Mouse (Mus musculus) kidney, postnatal 0 days (tissue): Measurements from ENCODE around the gene 4930469K13Rik. TPM values are rescaled to one million over a fixed set of nuclear protein-coding genes. Genes with fewer than 3 reads are reported as not detected.
A peak's percentile ranks its signal among the peaks of the same experiment; 100 is the strongest.

ENCODE experiments used
- ATAC-seq: fragments of 200-750 bp; cut with Nextera tagmentation; replicated peaks from 2 replicates; pipeline ENCODE4 v1.8.0; 2017; ENCODE audit warnings: low read depth, moderate number of reproducible peaks, moderate TSS enrichment, moderate library complexity; ENCODE audit not compliant: low FRiP score
- DNase-seq: peaks from one replicate; pipeline ENCODE4 v3.0.0-alpha.2; 2016; ENCODE audit warnings: low spot score
- H3K27ac ChIP-seq: fragments of 300-500 bp; sonication (generic); 2 replicates; pipeline ENCODE4 v1.5.1; 2014; ENCODE audit warnings: mild to moderate bottlenecking
- H3K27me3 ChIP-seq: fragments of 300-500 bp; sonication (generic); 2 replicates; pipeline ENCODE4 v1.6.1; 2014; ENCODE audit warnings: low read length, mixed read lengths; ENCODE audit not compliant: insufficient read depth
- H3K36me3 ChIP-seq: fragments of 300-500 bp; sonication (generic); 2 replicates; pipeline ENCODE4 v1.6.1; 2014; ENCODE audit warnings: low read length, mixed read lengths; ENCODE audit not compliant: insufficient read depth
- H3K4me1 ChIP-seq: fragments of 300-500 bp; sonication (generic); replicated peaks from 2 replicates; pipeline ENCODE4 v1.6.1; 2014; ENCODE audit warnings: antibody characterized with exemption, low read length, mixed read lengths; ENCODE audit not compliant: insufficient read depth
- H3K4me2 ChIP-seq: fragments of 300-500 bp; sonication (generic); 2 replicates; pipeline ENCODE4 v1.6.1; 2014; ENCODE audit warnings: mild to moderate bottlenecking, low read length, moderate library complexity, mixed read lengths
- H3K4me3 ChIP-seq: fragments of 300-500 bp; sonication (generic); replicated peaks from 2 replicates; pipeline ENCODE4 v1.5.1; 2014; ENCODE audit warnings: low read depth, low read length
- H3K9ac ChIP-seq: fragments of 300-500 bp; sonication (generic); 2 replicates; pipeline ENCODE4 v1.6.1; 2014; ENCODE audit warnings: low read depth, low read length
- H3K9me3 ChIP-seq: fragments of 300-500 bp; sonication (generic); replicated peaks from 2 replicates; pipeline ENCODE4 v1.6.1; 2016; ENCODE audit warnings: low read length, inconsistent platforms, mixed read lengths
- CTCF ChIP-seq: IDR thresholded peaks from 2 replicates; pipeline ENCODE4 v1.5.1; 2016; ENCODE audit warnings: antibody characterized with exemption, low read depth, mild to moderate bottlenecking, moderate library complexity
- WGBS: fragments of 180-500 bp; shearing (Covaris S2); extraction: QIAGEN DNeasy Blood & Tissue Kit; methylation state at CpG from one replicate; pipeline ENCODE4 v1.1.7; 2014; 5-methylcytosine and 5-hydroxymethylcytosine counted together
- polyA plus RNA-seq: library from polyadenylated mRNA; unstranded; fragments of >200 nt; fragmentation: Nextera tagmentation; extraction: Ambion mirVana; gene quantifications from 2 replicates; pipeline ENCODE4 v1.2.1, GENCODE M21; 2015

The 4930469K13Rik gene
- polyA plus RNA-seq, 1 experiment from 2014 or later: not detected

DNA sequence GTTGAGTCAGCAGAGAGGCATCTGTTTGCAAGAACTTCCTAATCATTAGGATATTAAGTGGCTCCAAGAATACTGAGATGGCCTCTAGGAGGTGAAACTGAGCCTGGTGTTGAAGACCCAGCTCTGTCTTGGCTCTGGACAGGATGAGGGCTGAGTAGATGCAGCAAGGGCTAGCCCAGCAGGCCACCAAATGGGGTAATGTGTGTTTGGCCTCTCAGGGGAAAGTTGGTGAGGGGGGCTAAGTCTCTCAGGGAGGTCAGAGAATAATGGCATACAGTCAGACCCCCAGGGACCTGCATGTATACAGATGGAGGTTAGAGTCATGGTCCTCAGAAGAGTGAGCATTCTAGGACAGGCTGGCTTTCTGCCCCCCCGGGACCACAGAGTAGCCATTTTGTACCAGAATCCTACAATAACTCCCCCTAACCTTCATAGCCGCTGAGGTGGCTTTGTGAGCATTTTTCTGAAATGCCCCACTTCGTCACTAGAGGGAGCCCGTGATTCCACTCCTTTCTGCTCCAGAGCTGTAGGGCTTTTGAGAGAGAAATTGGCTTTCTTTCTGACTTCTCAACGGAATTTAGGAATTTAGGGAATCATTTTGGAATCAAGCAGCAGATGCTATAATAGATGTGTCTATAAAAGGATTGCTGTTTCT lies 96.3 kb downstream of the 4930469K13Rik start:
- Histone ChIP-seq H3K4me3 (no peak overlapping the region), H3K9me3 (no peaks in the 10 kb centered on the region), H3K4me2 (no peak overlapping the region), H3K36me3 (no peaks in the 10 kb centered on the region), H3K27ac (no peak overlapping the region), H3K9ac (no peak overlapping the region), H3K27me3 (no peaks in the 10 kb centered on the region), H3K4me1 (no peaks in the 10 kb centered on the region)
- DNase-seq: peak; percentile 61
- WGBS: 7% methylated on average over 5 of the region's 5 CpGs
- TF ChIP-seq CTCF: peak; percentile 79
- no peak for ATAC-seq

DNA sequence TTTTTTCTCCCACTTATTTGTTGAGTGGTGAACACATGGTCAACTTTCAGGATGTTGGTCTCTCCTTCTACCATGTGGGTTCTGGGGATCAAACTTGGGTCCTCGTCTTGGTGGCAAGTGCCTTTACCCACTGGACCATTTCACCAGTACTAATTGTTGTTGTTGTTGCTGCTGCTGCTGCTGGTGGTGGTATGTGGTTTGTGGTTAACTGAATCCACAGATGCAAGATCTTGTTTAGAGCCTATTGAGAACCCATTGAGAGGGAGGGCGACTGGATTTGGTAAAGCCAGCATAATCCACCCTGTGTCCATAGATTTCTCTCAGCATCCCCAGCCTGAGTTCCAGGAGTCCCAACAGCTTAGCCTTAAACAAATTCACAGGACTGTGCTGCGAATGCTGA lies 97.9 kb downstream of the 4930469K13Rik start:
- 81% methylated on average over 3 of the region's 3 CpGs for WGBS
- no peak overlapping the region for H3K4me2 ChIP-seq
- H3K27ac ChIP-seq: no peak overlapping the region
- no peak overlapping the region for H3K4me3 ChIP-seq
- DNase-seq (no peak), ATAC-seq (no peak)
- no peaks in the 10 kb centered on the region for H3K9me3 ChIP-seq
- no peaks in the 10 kb centered on the region for H3K27me3 ChIP-seq
- no peak for TF ChIP-seq CTCF
- no peak overlapping the region for H3K9ac ChIP-seq
- no peaks in the 10 kb centered on the region for H3K4me1 ChIP-seq
- no peaks in the 10 kb centered on the region for H3K36me3 ChIP-seq

DNA sequence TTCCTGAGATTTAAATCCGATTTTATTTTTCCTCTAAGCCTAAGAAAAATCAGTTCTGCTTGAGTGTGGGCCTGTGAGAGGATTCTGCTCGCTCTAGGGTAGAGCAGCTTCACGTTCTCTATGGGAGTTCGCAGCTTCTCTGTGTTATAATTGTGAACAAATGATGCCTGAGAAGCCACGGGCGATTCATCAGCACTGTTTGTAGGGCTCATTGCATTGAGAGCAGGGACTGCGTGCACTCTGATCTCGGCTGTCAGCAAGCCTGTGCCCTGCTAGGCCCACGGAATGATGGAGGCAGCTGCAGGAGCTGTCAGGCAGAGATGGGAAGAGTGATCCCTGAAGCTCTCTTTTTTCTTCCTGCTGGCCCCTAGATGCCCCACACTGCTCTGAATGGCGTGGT lies 100.1 kb downstream of the 4930469K13Rik start:
- 63% methylated on average over 10 of the region's 10 CpGs for WGBS
- H3K9ac ChIP-seq: no peak overlapping the region
- no peak for ATAC-seq

DNA sequence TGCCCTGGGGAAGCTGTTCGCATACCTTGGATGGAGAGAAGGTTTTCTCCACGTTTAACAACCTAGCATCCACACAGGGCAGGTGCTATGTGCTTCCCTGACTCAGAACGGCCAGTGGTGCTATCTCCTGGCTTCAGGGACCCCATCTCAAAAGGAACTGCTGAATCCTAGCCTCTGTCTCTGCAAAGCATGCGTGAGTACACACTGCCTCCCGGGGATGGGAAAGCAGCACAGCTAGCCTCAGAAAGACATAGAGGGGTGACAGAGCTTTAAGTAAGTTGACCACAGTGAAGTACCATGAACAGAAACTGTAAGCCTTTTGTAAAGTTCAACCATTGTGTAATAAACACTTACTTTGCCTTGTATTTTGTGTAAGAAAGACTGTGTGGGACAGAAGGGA lies 104.9 kb downstream of the 4930469K13Rik start:
- peak; percentile 47; the same call in 1 of the 2 replicates for TF ChIP-seq CTCF
- 52% methylated on average over 5 of the region's 5 CpGs for WGBS
- no peak overlapping the region for H3K4me3 ChIP-seq

More for the DNA sequence above, 100.1 kb downstream of the 4930469K13Rik start:
- H3K4me3 ChIP-seq: no peak overlapping the region
- peaks cover 6% of the 10 kb centered on the region; the same call in 1 of the 2 replicates for H3K27me3 ChIP-seq
- H3K4me2 ChIP-seq: no peak overlapping the region
- DNase-seq: no peak
- H3K27ac ChIP-seq: no peak overlapping the region
- TF ChIP-seq CTCF: no peak
- H3K4me1 ChIP-seq: 0 out of 2 replicates have a peak, but pooled peaks cover 1% of the 10 kb centered on the region
- H3K36me3 ChIP-seq: no peaks in the 10 kb centered on the region
- no peaks in the 10 kb centered on the region for H3K9me3 ChIP-seq

DNA sequence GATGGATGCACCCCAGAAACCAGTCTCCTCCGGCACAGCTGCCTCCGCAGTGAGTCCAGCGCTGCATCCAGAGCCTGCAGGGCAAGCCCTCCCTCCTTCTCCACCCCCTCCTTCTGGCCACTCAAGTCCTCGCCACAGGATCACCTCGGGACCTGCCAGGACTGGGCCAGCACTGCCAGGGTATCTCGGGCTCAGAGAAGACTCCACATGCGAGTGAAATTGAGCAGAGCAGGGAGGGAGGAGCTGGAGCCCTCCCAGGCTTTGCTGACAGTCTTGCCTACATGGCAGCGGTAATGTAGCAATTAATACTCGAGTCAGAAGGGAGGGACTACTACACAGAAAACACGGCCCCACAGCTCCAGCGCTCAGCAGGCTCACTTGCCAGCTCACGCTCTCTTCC lies 105.4 kb downstream of the 4930469K13Rik start, which contains the start of gene Kcnip1:
Gene Kcnip1, minus strand, starts transcription at position 215 of the 400 bp plus-strand sequence.
- DNase-seq (peak; percentile 38), ATAC-seq (no peak)
- H3K9me3 ChIP-seq: no peaks in the 10 kb centered on the region
- 0 out of 2 replicates have a peak, but pooled peaks cover 6% of the 10 kb centered on the region for H3K4me1 ChIP-seq
- H3K9ac ChIP-seq: no peak within 1 kb of the TSS
- H3K4me2 ChIP-seq: peak within 1 kb of the TSS; percentile 43
- 14% methylated on average over 12 of the region's 12 CpGs for WGBS
- no peak within 1 kb of the TSS for H3K4me3 ChIP-seq
- H3K27me3 ChIP-seq: peaks cover 6% of the 10 kb centered on the region; the same call in 1 of the 2 replicates
- no peak within 1 kb of the TSS for H3K27ac ChIP-seq
- no peak for TF ChIP-seq CTCF
- no peaks in the 10 kb centered on the region for H3K36me3 ChIP-seq

More for the DNA sequence above, 104.9 kb downstream of the 4930469K13Rik start:
- no peak overlapping the region for H3K27ac ChIP-seq
- no peaks in the 10 kb centered on the region for H3K9me3 ChIP-seq
- 0 out of 2 replicates have a peak, but pooled peaks cover 6% of the 10 kb centered on the region for H3K4me1 ChIP-seq
- no peak for ATAC-seq
- H3K27me3 ChIP-seq: peaks cover 6% of the 10 kb centered on the region; the same call in 1 of the 2 replicates
- H3K36me3 ChIP-seq: no peaks in the 10 kb centered on the region
- no peak overlapping the region for H3K9ac ChIP-seq
- peak overlapping the region; percentile 43; the same call in 1 of the 2 replicates for H3K4me2 ChIP-seq
- DNase-seq: peak; percentile 30

DNA sequence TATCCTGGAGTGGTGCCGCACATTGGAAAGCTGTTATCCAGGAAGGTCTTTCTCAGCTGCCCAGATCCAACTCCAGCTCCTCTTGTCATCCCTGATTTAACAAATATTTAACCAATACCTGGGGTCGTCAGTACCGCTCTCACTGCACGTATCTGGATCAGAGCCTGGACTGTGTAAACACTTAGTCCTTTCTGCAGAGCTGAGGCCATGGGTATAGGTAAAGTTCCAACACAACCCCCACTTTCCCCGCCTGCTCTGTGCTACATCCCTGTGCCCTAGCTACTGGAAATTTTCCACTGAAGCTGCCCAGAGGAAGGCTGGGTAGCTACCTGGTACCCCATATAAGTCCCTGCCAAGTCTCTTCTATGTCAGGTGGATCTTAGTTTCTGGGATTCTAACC lies 108.4 kb downstream of the 4930469K13Rik start:
- Histone ChIP-seq H3K4me2 (no peak overlapping the region), H3K9me3 (no peaks in the 10 kb centered on the region), H3K27me3 (peaks cover 6% of the 10 kb centered on the region; the same call in 1 of the 2 replicates), H3K36me3 (no peaks in the 10 kb centered on the region), H3K4me1 (0 out of 2 replicates have a peak, but pooled peaks cover 6% of the 10 kb centered on the region), H3K27ac (no peak overlapping the region), H3K4me3 (no peak overlapping the region), H3K9ac (no peak overlapping the region)
- no peak for DNase-seq
- WGBS: 73% methylated on average over 5 of the region's 5 CpGs
- ATAC-seq: no peak
- no peak for TF ChIP-seq CTCF
